28 mouse cellular contexts compared by ENCODE assay signal in genomic region chr1:140451924-140452323, GRCm38 (mm10).
DNase-seq lines count a peak whose midpoint lies in the region; ATAC-seq and TF ChIP-seq lines count a peak whose summit lies in the region.
"Had no signal": no experiment of that assay in that cellular context is flagged by ENCODE, and none has a peak within 500 bp of the region (broad histone marks: within the 10 kb centered on the region; RNA-seq: fewer than 3 reads in every experiment).

No protein-coding gene starts in this region.

- H3K4me1 ChIP-seq in hindbrain, embryonic 14.5 days (replicated peaks; ENCODE audit: control insufficient read depth, insufficient read depth, low read length), result no peaks in the 10 kb centered on the region
- H3K4me1 ChIP-seq in hindbrain, embryonic 10.5 days (replicated peaks), result no peaks in the 10 kb centered on the region
- H3K4me1 ChIP-seq in limb, embryonic 14.5 days (ENCODE audit: control insufficient read depth, insufficient read depth, low read length), result no peaks in the 10 kb centered on the region
- no peaks in the 10 kb centered on the region for H3K4me1 ChIP-seq in limb, embryonic 10.5 days
- H3K4me1 ChIP-seq in kidney, embryonic 16.5 days (ENCODE audit: insufficient read depth, low read length), result no peaks in the 10 kb centered on the region
- H3K4me1 ChIP-seq: forebrain, embryonic 13.5 days; heart, embryonic 12.5 days; intestine, embryonic 15.5 days; limb, embryonic 15.5 days; liver, embryonic 13.5 days; megakaryocyte, embryonic 14.5 days; midbrain, embryonic 13.5 days had no signal

- H3K9ac ChIP-seq in hindbrain, embryonic 14.5 days, result no peak overlapping the region
- no peak overlapping the region for H3K9ac ChIP-seq in limb, embryonic 14.5 days (ENCODE audit: low read depth, low read length, severe bottlenecking)
- no peak overlapping the region for H3K9ac ChIP-seq in kidney, embryonic 16.5 days (replicated peaks; ENCODE audit: low read length)
- H3K9ac ChIP-seq: forebrain, embryonic 13.5 days; heart, embryonic 12.5 days; intestine, embryonic 15.5 days; limb, embryonic 15.5 days; liver, embryonic 13.5 days; midbrain, embryonic 13.5 days had no signal

- DNase-seq in hindbrain, embryonic 14.5 days (ENCODE audit: low spot score), result peak; percentile 30
- no peak for DNase-seq in hindbrain, embryonic 10.5 days (ENCODE audit: low spot score)
- peak; percentile 9 for DNase-seq in limb, embryonic 14.5 days (ENCODE audit: low spot score)
- DNase-seq in limb, embryonic 10.5 days (ENCODE audit: low spot score), result no peak
- peak; percentile 43 for DNase-seq in mesoderm, embryonic 11.5 days (ENCODE audit: low read depth, low spot score)
- no peak for DNase-seq in gastrocnemius, postnatal 10 days
- DNase-seq: adrenal gland, postnatal 25 days; cerebellum, adult 11-12 months; cerebellum, adult 9-11 months; gastrocnemius, postnatal 36 days; heart, adult 18-20 months; heart, postnatal 4 days; liver, embryonic 13.5 days; lung, adult 18-20 months; lung, postnatal 4 days; right cerebral cortex, adult 18-20 months; spleen, adult 18-20 months; thymus, adult 2 months; thymus, postnatal 36 days had no signal

- no peak overlapping the region for H3K27ac ChIP-seq in hindbrain, embryonic 14.5 days
- no peak overlapping the region for H3K27ac ChIP-seq in hindbrain, embryonic 10.5 days
- no peak overlapping the region for H3K27ac ChIP-seq in limb, embryonic 14.5 days (replicated peaks; ENCODE audit: low read depth, low read length)
- no peak overlapping the region for H3K27ac ChIP-seq in limb, embryonic 10.5 days
- no peak overlapping the region for H3K27ac ChIP-seq in kidney, embryonic 16.5 days (ENCODE audit: low read length)
- H3K27ac ChIP-seq: forebrain, embryonic 13.5 days; intestine, embryonic 15.5 days; limb, embryonic 15.5 days; liver, embryonic 13.5 days; midbrain, embryonic 13.5 days had no signal

- 56% methylated on average over 1 of the region's 1 CpGs for WGBS in hindbrain, embryonic 14.5 days
- WGBS in hindbrain, embryonic 10.5 days, result 81% methylated on average over 1 of the region's 1 CpGs
- WGBS in limb, embryonic 14.5 days, result 40% methylated on average over 1 of the region's 1 CpGs
- WGBS in limb, embryonic 10.5 days, result 87% methylated on average over 1 of the region's 1 CpGs
- WGBS in kidney, embryonic 16.5 days, result 53% methylated on average over 1 of the region's 1 CpGs

- no peak for TF ChIP-seq POLR2A in limb, embryonic 14.5 days (IDR thresholded peaks at IDR 0.05; ENCODE audit: borderline replicate concordance, extremely low read depth, insufficient read depth, insufficient read length)

- no peak overlapping the region for H3K4me3 ChIP-seq in hindbrain, embryonic 14.5 days (replicated peaks; ENCODE audit: low read length)
- H3K4me3 ChIP-seq in hindbrain, embryonic 10.5 days, result no peak overlapping the region
- H3K4me3 ChIP-seq in limb, embryonic 14.5 days (replicated peaks; ENCODE audit: low read length), result no peak overlapping the region
- no peak overlapping the region for H3K4me3 ChIP-seq in limb, embryonic 10.5 days
- no peak overlapping the region for H3K4me3 ChIP-seq in kidney, embryonic 16.5 days (ENCODE audit: low read length)
- H3K4me3 ChIP-seq: forebrain, embryonic 13.5 days; heart, embryonic 12.5 days; intestine, embryonic 15.5 days; limb, embryonic 15.5 days; liver, embryonic 13.5 days; megakaryocyte, embryonic 14.5 days; midbrain, embryonic 13.5 days had no signal

- no peaks in the 10 kb centered on the region for H3K27me3 ChIP-seq in hindbrain, embryonic 14.5 days (ENCODE audit: control insufficient read depth, insufficient read depth, low read length)
- H3K27me3 ChIP-seq in hindbrain, embryonic 10.5 days (ENCODE audit: insufficient read depth, poor library complexity, severe bottlenecking), result no peaks in the 10 kb centered on the region
- no peaks in the 10 kb centered on the region for H3K27me3 ChIP-seq in limb, embryonic 14.5 days (ENCODE audit: control insufficient read depth, insufficient read depth, low read length)
- H3K27me3 ChIP-seq in limb, embryonic 10.5 days (ENCODE audit: low read depth, poor library complexity, severe bottlenecking), result no peaks in the 10 kb centered on the region
- no peaks in the 10 kb centered on the region for H3K27me3 ChIP-seq in kidney, embryonic 16.5 days (ENCODE audit: insufficient read depth, low read length)
- H3K27me3 ChIP-seq: forebrain, embryonic 13.5 days; heart, embryonic 12.5 days; intestine, embryonic 15.5 days; limb, embryonic 15.5 days; liver, embryonic 13.5 days; megakaryocyte, embryonic 14.5 days; midbrain, embryonic 13.5 days had no signal

- H3K9me3 ChIP-seq in hindbrain, embryonic 14.5 days (ENCODE audit: control insufficient read depth, low read length), result no peaks in the 10 kb centered on the region
- no peaks in the 10 kb centered on the region for H3K9me3 ChIP-seq in hindbrain, embryonic 10.5 days
- H3K9me3 ChIP-seq in limb, embryonic 14.5 days (ENCODE audit: control insufficient read depth, low read length), result no peaks in the 10 kb centered on the region
- H3K9me3 ChIP-seq in limb, embryonic 10.5 days (replicated peaks), result no peaks in the 10 kb centered on the region
- H3K9me3 ChIP-seq in kidney, embryonic 16.5 days (ENCODE audit: low read length), result no peaks in the 10 kb centered on the region
- H3K9me3 ChIP-seq: forebrain, embryonic 13.5 days; heart, embryonic 12.5 days; intestine, embryonic 15.5 days; limb, embryonic 15.5 days; liver, embryonic 13.5 days; megakaryocyte, embryonic 14.5 days; midbrain, embryonic 13.5 days had no signal

- ATAC-seq in hindbrain, embryonic 14.5 days (ENCODE audit: low FRiP score), result no peak
- ATAC-seq in limb, embryonic 14.5 days (ENCODE audit: low FRiP score, low read depth), result no peak
- peak; percentile 86 for ATAC-seq in kidney, embryonic 16.5 days (ENCODE audit: low FRiP score, low TSS enrichment)
- ATAC-seq: forebrain, embryonic 13.5 days; hindbrain, embryonic 16.5 days; intestine, embryonic 15.5 days; lung, postnatal 0 days; midbrain, embryonic 13.5 days had no signal

- H3K4me2 ChIP-seq in hindbrain, embryonic 14.5 days (replicated peaks), result no peak overlapping the region
- no peak overlapping the region for H3K4me2 ChIP-seq in limb, embryonic 14.5 days (replicated peaks; ENCODE audit: low read depth, low read length, severe bottlenecking)
- no peak overlapping the region for H3K4me2 ChIP-seq in kidney, embryonic 16.5 days (replicated peaks; ENCODE audit: low read depth, low read length)
- H3K4me2 ChIP-seq: forebrain, embryonic 13.5 days; heart, embryonic 12.5 days; intestine, embryonic 15.5 days; limb, embryonic 15.5 days; liver, embryonic 13.5 days; midbrain, embryonic 13.5 days had no signal

- H3K36me3 ChIP-seq in hindbrain, embryonic 14.5 days (replicated peaks; ENCODE audit: control insufficient read depth, insufficient read depth), result no peaks in the 10 kb centered on the region
- H3K36me3 ChIP-seq in hindbrain, embryonic 10.5 days, result no peaks in the 10 kb centered on the region
- no peaks in the 10 kb centered on the region for H3K36me3 ChIP-seq in limb, embryonic 14.5 days (ENCODE audit: control insufficient read depth, insufficient read depth, low read length)
- H3K36me3 ChIP-seq in limb, embryonic 10.5 days, result no peaks in the 10 kb centered on the region
- no peaks in the 10 kb centered on the region for H3K36me3 ChIP-seq in kidney, embryonic 16.5 days (ENCODE audit: insufficient read depth, low read length)
- H3K36me3 ChIP-seq: heart, embryonic 12.5 days; intestine, embryonic 15.5 days; limb, embryonic 15.5 days; liver, embryonic 13.5 days; midbrain, embryonic 13.5 days had no signal

Comparison
In these comparisons a context has a peak if more than half of its experiments do, and no peak if none do; other contexts are left out.
1. DNase-seq: peak in hindbrain, embryonic 14.5 days (single experiment), limb, embryonic 14.5 days (single experiment) and mesoderm, embryonic 11.5 days (single experiment); none in hindbrain, embryonic 10.5 days (single experiment), limb, embryonic 10.5 days (single experiment) and gastrocnemius, postnatal 10 days (single experiment).